Mouse (Mus musculus): Measurements from ENCODE around the gene Gimd1.

Gimd1 gene

DNA sequence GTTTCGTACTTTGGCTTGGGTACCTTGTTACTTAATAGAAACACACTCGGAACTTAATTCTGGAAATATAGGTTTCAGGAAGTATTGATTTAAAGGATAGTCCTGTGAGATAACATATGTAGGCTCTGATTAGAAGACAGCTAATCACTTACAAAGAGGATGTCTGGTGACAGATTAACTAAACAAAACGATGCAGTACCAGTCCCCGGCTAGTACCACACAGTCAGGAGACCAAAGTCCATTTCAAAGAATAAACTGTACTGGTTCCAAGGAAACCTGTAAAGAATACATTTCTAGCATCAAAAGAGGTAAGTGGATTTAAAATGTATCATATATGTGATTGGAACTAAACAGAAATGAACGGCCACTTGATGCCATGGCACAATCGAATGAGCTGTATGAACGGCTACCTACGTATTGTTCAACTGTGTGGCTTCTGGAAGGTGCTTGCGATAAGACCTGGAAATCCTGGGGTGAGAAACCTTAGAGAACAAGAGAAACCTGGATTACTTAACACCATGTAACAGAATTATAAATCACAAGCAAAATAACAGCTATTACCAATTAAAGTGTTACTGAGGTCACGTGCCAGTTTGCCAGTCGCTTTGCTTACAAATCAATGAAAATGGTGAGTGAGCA, at the start of gene Gimd1:
TSS of gene Gimd1 (plus strand) at position 220 of the 639 bp plus-strand sequence.
- DNase-seq (ENCODE audit: low spot score in 2 of 2): no peak

- DNase-seq (ENCODE audit: low spot score in 2 of 2): no peak
Observed at GRCm38 (mm10) chr3:132581198-132581597, 48.4 kb upstream of the Gimd1 start.

DNA sequence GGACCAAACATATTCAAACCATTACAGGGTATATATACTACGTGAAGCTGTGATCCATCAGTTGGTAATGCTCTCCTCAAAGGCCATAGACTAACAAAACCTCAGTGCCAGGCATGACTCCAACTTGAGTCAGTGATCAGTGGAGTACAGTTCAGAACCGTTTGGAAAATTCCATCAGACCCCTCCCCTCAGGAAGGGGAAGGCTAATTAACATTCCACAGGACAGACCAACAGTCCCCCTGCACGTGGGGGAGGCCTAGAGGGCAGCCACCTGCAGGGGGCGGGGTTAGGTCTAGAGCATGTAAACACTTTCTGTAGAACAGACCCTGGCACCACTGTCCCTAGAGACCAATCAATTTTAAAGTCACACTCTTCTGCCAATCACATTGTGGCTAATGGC, 47.3 kb upstream of the Gimd1 start:
- no peak for DNase-seq (ENCODE audit: low spot score in 2 of 2)

GRCm38 (mm10) chr3:132585122-132585972, 44.3 kb upstream of the Gimd1 start:
- no peak for DNase-seq (ENCODE audit: low spot score in 2 of 2)

- DNase-seq (ENCODE audit: low spot score in 2 of 2): no peak
Observed at GRCm38 (mm10) chr3:132588146-132588545, 41.5 kb upstream of the Gimd1 start.

DNA sequence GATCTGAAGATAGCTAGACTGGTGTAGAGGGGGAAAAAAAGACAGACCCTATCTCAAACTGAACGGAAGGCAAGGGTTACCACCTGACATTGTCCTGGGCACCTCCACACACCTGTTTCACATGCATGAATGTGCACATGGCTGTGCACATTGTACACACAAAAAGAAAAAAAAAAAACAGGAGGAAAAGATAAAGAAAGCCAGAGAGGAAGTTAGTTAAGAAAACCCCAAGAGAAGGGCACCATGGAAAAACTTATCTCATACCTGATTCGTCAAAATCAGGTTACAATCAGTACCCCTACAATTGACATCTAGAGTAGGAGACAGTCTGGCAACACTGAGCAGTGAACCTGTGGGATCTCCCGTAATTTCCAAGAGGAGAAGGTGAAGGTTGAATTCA, 39.6 kb upstream of the Gimd1 start:
- no peak for DNase-seq (ENCODE audit: low spot score in 2 of 2)

- no peak for DNase-seq (ENCODE audit: low spot score in 2 of 2)
Observed at GRCm38 (mm10) chr3:132590604-132591003, 39.0 kb upstream of the Gimd1 start.

- no peak for DNase-seq (ENCODE audit: low spot score in 2 of 2)
Observed at GRCm38 (mm10) chr3:132628741-132629140, 879 bp upstream of the Gimd1 start.

DNA sequence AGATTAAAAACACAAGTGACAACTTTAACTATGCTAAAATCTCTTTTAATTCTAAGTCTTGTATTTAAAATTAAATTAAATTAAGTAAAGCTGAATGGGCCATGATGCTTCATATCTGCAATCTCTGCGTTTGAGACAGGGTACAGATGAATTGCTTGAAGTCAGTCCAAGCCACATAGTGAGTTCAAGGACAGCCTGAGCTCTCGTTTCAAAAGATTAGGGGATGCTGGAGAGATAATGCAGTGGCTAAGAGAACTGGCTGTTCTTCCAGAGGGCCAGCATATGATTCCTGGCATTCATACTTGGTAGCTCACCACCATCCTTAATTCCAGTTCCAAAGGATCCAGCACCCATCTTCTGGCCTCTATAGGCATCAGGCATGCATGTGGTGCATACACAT, 3.6 kb downstream of the Gimd1 start:
- DNase-seq (ENCODE audit: low spot score in 2 of 2): no peak

GRCm38 (mm10) chr3:132637080-132637479, 7.5 kb downstream of the Gimd1 start:
- no peak for DNase-seq (ENCODE audit: low spot score in 2 of 2)

DNA sequence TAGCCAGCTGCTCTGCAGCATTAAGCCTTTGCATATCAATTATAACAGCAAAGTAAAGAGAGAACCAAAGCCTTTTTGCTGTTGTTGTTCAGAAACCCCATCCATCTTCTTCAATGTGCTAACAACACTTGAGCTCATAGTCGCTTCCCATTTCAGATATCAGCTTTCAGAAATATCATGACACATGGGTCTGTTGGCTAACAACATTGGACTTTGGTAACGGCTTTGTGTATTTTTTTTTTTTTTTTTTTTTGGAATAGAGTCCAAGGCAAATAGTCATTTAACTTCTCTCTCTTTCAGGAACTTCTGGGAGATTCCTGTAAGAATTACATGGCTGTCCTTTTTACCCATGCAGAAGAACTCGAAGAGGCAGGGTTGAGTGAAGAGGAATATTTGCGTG, 14.5 kb downstream of the Gimd1 start:
- DNase-seq (ENCODE audit: low spot score in 2 of 2): no peak

DNA sequence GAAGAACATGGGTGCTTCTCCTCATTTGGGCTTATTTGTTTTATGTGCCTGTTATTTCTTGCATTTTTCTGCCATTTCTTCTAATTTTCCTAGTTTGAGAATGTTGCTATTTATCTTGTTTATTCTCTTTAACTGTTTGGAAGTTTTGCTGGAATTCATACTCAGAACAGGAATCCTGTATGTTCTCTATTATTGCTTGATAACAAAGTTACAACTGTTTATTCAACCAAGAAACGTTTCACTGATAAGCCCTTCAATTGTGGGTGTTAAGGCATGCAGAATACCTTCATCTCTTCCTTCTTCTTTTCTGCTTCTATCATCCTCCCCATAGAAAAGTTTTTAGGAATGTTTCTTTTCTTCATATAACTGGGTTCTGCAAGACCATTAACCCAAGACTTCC, 17.2 kb downstream of the Gimd1 start:
- DNase-seq (ENCODE audit: low spot score in 2 of 2): no peak

DNA sequence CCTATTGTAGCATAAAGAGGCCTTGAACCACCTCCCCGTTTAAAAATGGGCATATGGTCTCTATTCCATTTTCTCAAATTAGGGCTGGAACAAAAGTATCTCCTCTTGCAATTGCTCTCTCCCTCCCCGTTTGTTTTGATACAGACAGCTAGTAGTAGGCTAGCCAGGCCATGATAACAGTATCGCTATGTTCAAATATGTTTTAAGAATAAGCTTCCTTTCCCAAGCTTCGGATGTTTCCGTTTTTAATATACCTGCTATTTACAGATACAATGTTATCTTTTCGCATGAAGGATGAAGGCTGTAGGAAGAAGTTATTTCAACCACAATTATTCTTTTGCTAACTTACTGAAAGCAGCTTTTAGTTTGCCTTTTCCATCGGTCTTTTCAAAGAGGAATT, 19.7 kb downstream of the Gimd1 start:
- DNase-seq (ENCODE audit: low spot score in 2 of 2): no peak

DNA sequence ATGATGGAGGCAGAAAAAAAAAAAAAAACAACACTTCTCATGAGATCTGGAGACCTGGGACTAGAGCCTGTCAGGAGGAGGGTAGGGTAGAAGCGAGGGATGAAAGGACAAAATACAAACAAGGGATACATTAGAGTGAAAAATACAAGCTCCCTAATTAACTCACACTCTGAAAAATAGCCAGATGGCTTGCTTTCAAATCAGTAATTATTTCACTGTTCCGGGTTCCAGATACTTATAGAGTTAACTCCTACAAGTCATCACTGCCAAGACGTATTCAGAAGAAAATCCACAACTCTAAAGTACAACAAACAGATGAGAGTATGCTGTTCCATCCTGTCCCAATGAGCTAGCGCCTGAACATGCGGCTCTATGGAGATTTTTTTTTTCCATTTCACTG, 20.6 kb downstream of the Gimd1 start:
- no peak for DNase-seq (ENCODE audit: low spot score in 2 of 2)

DNA sequence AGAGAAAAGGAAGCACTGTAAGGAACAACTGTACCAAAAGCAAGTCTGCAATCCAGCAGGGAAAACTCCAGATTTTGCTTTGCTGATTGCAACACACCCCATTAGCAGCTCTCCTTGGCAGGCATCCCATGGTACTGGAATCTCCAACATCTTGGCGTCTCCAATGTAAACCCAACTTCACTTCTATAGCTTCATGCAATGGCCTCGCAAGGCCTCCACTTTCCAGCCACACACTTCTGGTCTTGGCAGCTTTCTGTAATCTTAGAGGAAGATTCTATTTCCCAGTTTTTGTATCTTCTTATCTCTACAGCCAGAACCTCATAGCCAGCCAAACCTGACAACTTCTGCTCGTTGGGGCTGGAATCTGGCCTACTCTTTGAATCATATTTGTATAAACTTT, 22.2 kb downstream of the Gimd1 start:
- DNase-seq (ENCODE audit: low spot score in 2 of 2): peak in 1 of 2 experiments; percentile 38

- DNase-seq (ENCODE audit: low spot score in 2 of 2): no peak
Observed at GRCm38 (mm10) chr3:132653959-132654358, 24.3 kb downstream of the Gimd1 start.

DNA sequence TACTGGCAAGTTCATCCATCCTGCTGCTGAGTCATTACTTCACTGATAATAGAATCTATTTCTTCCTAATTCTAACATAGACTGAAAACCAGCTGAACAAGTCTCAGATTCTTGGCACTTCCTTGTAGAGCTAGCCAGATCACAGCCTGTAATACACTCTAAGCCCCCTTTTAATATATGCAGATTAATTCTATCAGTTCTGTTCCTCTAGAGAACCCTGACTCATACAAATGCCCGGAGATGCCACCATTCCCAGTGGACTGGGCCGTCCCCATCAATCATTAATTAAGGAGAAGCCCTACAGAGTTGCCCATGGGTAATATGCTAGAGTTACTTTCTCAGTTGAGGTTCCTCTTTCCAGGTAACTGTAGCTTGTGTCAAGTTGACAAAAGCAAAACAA, 26.3 kb downstream of the Gimd1 start:
- DNase-seq (ENCODE audit: low spot score in 2 of 2): no peak

- no peak for DNase-seq (ENCODE audit: low spot score in 2 of 2)
Observed at GRCm38 (mm10) chr3:132677494-132677893, 47.9 kb downstream of the Gimd1 start.

- DNase-seq (ENCODE audit: low spot score in 2 of 2): peak; percentile 92 to 93
Observed at GRCm38 (mm10) chr3:132683447-132684230, 54.0 kb downstream of the Gimd1 start, which contains the start of gene Tbck. Gene Tbck (plus strand): TSS chr3:132684144.

- DNase-seq (ENCODE audit: low spot score in 2 of 2): no peak
Observed at GRCm38 (mm10) chr3:132684231-132684928, 54.8 kb downstream of the Gimd1 start, which contains the start of gene Aimp1. Gene Aimp1 (minus strand): TSS chr3:132684370.

All from urinary bladder, adult 18-20 months (tissue).